Mouse (Mus musculus) small intestine, adult 2 months (tissue): Measurements from ENCODE around the gene Ugt2a1. TPM values are rescaled to one million over a fixed set of nuclear protein-coding genes. Genes with fewer than 3 reads are reported as not detected.
"Not testable (repeated sequence)": the region's sequence is repeated elsewhere in the genome, so short reads cannot be mapped to it uniquely, and the experiment has no call there.

ENCODE experiments used
- H3K27ac ChIP-seq: fragments of 200-500 bp; 2 replicates; pipeline ENCODE4 v1.5.1; 2012; ENCODE audit warnings: low read depth, low read length, control low read depth, inconsistent platforms; ENCODE audit not compliant: insufficient read depth
- H3K27me3 ChIP-seq: fragments of 200-500 bp; 2 replicates; pipeline ENCODE4 v1.6.1; 2012; ENCODE audit warnings: mild to moderate bottlenecking, moderate library complexity, low read length, inconsistent platforms; ENCODE audit not compliant: control insufficient read depth, insufficient read depth
- H3K36me3 ChIP-seq: fragments of 200-500 bp; 2 replicates; pipeline ENCODE4 v1.6.1; 2012; ENCODE audit warnings: mild to moderate bottlenecking, low read length, control low read depth, inconsistent platforms; ENCODE audit not compliant: control insufficient read depth, insufficient read depth
- H3K4me1 ChIP-seq: fragments of 200-500 bp; 2 replicates; pipeline ENCODE4 v1.6.1; 2012; ENCODE audit warnings: low read length, inconsistent platforms, mixed read lengths; ENCODE audit not compliant: control insufficient read depth, insufficient read depth, insufficient read length
- H3K4me3 ChIP-seq: fragments of 200-500 bp; 2 replicates; pipeline ENCODE4 v1.5.1; 2012; ENCODE audit warnings: low read depth, mild to moderate bottlenecking, control low read depth, inconsistent platforms, low read length, moderate library complexity
- CTCF ChIP-seq: fragments of 200-500 bp; IDR thresholded peaks from 2 replicates; pipeline ENCODE4 v1.5.1; 2012; ENCODE audit warnings: low read depth, mild to moderate bottlenecking, control low read depth, inconsistent platforms, low read length, moderate library complexity, mixed read lengths; ENCODE audit not compliant: insufficient replicate concordance, insufficient read length; ENCODE audit errors: extremely low read depth
- POLR2A ChIP-seq: fragments of 200-500 bp; IDR thresholded peaks from 2 replicates; pipeline ENCODE4 v1.6.1; 2012; ENCODE audit warnings: low read depth, mild to moderate bottlenecking, control low read depth, inconsistent platforms, low read length, moderate library complexity
- WGBS: fragments of 180-500 bp; shearing (Covaris S2); methylation state at CpG from one replicate; pipeline ENCODE4 v1.1.7; 2018; 5-methylcytosine and 5-hydroxymethylcytosine counted together
- polyA plus RNA-seq: library from polyadenylated mRNA; depleted of rRNA; stranded (reverse); fragments of >200 nt; gene quantifications from 2 replicates; pipeline ENCODE4 v1.2.3, GENCODE M21; 2012

Gene Ugt2a1
- polyA plus RNA-seq, 1 experiment: not detected

- Histone ChIP-seq H3K4me3 (no peak overlapping the region), H3K36me3 (no peaks in the 10 kb centered on the region), H3K27me3 (no peaks in the 10 kb centered on the region), H3K27ac (no peak overlapping the region), H3K4me1 (no peaks in the 10 kb centered on the region)
- TF ChIP-seq POLR2A (no peak), CTCF (no peak)
These were observed 8.7 kb upstream of the Ugt2a1 start for GRCm38 (mm10) chr5:87499341-87499740.

DNA sequence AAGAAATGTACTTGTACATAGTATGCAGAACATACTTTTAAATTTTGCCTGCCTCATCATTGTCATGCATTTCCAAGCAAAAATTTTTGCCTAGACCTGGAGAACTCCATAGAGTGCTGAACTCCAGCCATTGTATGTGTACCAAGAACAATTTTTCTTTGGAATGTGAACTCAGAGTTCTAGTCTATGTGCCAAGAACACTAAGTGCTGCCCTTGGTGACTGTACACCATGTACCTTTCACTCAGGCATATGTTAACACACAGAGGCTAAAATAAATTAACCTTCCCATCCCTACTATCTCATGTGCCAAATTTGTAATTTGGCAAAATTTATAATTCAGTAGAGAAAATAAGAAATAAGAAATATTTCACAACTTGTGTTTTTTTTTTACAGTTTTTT is 8.3 kb upstream of the Ugt2a1 start:
- Histone ChIP-seq H3K4me1 (no peaks in the 10 kb centered on the region), H3K27ac (no peak overlapping the region), H3K4me3 (no peak overlapping the region), H3K27me3 (no peaks in the 10 kb centered on the region), H3K36me3 (no peaks in the 10 kb centered on the region)
- no peak for TF ChIP-seq CTCF
- TF ChIP-seq POLR2A: no peak

DNA sequence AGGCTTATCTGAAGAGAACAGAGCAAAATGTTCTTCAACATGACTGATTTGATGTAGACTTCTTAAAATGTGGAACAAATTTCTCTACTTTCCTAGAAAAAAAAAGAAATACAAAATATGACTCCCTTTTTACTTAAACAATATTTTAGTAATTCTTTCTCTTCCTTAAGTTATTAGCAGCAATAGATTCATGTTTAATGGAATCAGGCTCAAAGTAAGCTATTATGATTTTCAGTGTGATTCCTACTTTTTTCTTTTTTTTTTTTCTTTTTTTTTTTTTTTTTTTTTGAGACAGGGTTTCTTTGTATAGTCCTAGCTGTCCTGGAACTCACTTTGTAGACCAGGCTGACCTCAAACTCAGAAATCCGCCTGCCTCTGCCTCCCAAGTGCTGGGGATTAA is 4.0 kb downstream of the Ugt2a1 start, which contains the start of gene Gm43638:
Gm43638 (minus strand) TSS at position 101 of the 400 bp plus-strand sequence.
- H3K4me3 ChIP-seq, H3K27me3 ChIP-seq, H3K36me3 ChIP-seq, H3K4me1 ChIP-seq, H3K27ac ChIP-seq: not testable (repeated sequence)
- WGBS: 76% methylated on average over 1 of the region's 1 CpGs

GRCm38 (mm10) chr5:87482160-87482559 is 8.5 kb downstream of the Ugt2a1 start, which contains the start of gene Ugt2a2:
Ugt2a2 (minus strand) TSS chr5:87482260.
- no peak for TF ChIP-seq POLR2A
- 82% methylated on average over 5 of the region's 5 CpGs for WGBS
- H3K27me3 ChIP-seq: no peaks in the 10 kb centered on the region
- no peaks in the 10 kb centered on the region for H3K4me1 ChIP-seq
- H3K36me3 ChIP-seq: no peaks in the 10 kb centered on the region
- no peak within 1 kb of the TSS for H3K27ac ChIP-seq
- no peak within 1 kb of the TSS for H3K4me3 ChIP-seq

DNA sequence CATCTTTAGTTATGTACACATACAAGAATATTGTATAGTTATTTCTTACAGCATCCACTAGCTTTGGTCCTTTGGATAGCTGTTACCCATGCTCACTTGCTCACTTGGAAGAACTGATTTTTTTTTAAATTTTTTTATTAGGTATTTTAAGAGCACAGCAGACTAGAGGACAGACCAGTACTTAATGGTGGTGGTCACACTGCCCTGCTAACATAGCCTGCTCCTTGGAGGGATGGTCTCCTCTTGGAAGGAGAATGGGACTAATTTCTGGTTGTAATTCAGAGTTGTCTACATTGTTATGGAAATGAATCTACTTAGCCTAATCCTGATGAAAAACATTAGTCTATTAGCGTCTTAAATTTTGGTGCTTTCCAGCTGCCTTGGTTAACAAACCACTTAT is 31.9 kb downstream of the Ugt2a1 start:
- Histone ChIP-seq H3K36me3 (no peaks in the 10 kb centered on the region), H3K27ac (no peak overlapping the region), H3K27me3 (no peaks in the 10 kb centered on the region), H3K4me1 (peaks cover 4% of the 10 kb centered on the region; the same call in 1 of the 2 replicates), H3K4me3 (no peak overlapping the region)
- TF ChIP-seq CTCF (no peak), POLR2A (no peak)
- WGBS: 75% methylated on average over 1 of the region's 1 CpGs

DNA sequence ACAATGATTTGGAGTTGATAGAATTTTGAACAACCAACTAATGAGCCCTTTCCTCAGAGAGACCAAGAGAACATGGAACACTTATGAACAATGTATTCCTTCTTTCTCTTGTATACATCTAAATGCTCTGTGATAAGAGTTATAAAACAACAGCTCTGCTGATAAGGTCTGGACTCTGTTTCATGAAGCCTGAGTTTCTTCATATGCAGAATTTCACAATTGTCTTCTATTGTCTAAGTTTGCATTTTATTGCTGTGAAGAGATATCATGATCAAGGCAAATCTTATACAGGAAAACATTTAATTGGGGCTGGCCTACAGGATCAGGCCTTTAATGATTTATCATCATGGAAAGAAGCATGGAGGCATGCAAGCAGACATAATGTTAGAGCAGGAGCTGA is 33.0 kb downstream of the Ugt2a1 start:
- Histone ChIP-seq H3K27ac (peak overlapping the region; percentile 49; the same call in 1 of the 2 replicates), H3K4me3 (no peak overlapping the region), H3K4me1 (peaks cover 6% of the 10 kb centered on the region; the same call in 1 of the 2 replicates), H3K36me3 (no peaks in the 10 kb centered on the region), H3K27me3 (no peaks in the 10 kb centered on the region)
- TF ChIP-seq CTCF: no peak
- no peak for TF ChIP-seq POLR2A

DNA sequence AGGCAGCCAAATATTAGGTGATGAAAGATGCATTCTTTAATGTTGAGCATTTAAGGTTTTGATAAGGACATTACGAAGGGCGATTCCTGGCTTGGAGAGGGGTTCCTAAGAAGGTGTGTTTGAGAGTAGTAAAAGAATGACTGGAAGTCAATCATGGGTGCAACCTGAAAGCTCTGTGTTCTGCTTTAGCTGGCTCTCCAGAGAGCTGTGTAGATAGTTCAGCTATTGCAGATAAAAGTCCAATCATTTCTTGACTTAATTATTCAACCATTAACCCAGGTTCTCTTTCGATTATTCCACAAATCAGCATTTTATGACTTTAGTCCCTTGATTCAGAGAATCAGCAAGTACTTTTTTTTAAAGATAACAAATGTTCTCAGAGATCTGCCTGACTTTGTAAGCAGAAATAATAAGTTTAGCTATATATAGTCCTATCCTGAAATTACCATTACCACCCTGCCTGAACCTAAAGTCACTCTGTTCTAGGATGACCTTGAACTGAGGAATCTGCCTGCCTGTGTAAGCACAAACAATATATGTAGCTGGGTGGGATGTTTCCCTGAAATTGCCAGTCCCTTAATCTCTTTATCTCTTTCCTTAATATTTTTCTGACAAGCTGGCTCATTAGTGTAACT is 34.3 kb downstream of the Ugt2a1 start:
- H3K36me3 ChIP-seq: no peaks in the 10 kb centered on the region
- no peak for TF ChIP-seq POLR2A
- TF ChIP-seq CTCF: no peak
- H3K27me3 ChIP-seq: no peaks in the 10 kb centered on the region
- H3K27ac ChIP-seq: peak overlapping the region; percentile 78
- peaks cover 8% of the 10 kb centered on the region; the same call in 1 of the 2 replicates for H3K4me1 ChIP-seq
- H3K4me3 ChIP-seq: no peak overlapping the region
- WGBS: 30% methylated on average over 3 of the region's 3 CpGs

DNA sequence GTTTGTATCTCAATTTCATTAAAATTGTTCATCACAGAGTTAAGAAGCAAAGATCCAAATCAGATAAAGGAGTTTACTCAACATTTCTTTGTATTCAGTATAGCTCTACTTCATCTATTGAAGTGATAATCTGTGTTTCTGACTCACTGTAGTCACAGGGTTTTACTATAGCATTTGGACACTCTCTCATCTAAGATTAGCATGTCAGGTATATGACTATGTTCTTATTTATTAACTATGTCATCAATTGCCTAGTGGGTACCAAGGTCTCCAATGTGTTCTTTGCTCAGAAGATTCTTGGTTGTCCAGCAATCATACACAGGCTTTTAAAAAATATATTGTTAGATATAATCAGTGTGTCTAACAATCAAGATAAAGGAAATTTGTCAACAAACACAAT is 35.2 kb downstream of the Ugt2a1 start:
- no peak for TF ChIP-seq POLR2A
- Histone ChIP-seq H3K27me3 (no peaks in the 10 kb centered on the region), H3K27ac (no peak overlapping the region), H3K36me3 (no peaks in the 10 kb centered on the region), H3K4me1 (peaks cover 8% of the 10 kb centered on the region; the same call in 1 of the 2 replicates), H3K4me3 (no peak overlapping the region)

DNA sequence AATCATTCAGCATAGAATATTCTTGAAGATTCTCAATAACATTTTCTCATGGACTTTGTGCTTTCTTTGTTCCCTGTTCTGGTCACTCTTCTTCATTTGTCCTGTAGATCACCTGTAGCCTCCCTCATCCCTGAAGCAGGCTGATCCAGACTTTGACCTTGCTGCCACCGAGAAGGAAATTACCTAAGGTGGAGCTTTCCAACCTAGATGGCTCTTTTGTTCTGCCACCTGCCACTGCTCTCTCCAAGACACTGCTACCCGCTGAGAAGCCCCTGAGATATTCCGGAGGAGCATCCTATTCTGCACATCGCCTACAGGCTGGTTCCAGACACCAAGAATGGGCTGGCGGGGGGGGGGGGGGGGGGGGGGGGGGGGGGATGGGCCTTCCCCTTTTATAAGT is 38.2 kb downstream of the Ugt2a1 start:
- H3K27me3 ChIP-seq, H3K4me1 ChIP-seq, H3K4me3 ChIP-seq, H3K27ac ChIP-seq, H3K36me3 ChIP-seq: not testable (repeated sequence)
- WGBS: 47% methylated on average over 5 of the region's 5 CpGs
